Mouse (Mus musculus) kidney, adult 2 months (tissue): ENCODE data around the gene Gm815.

Source experiments
- CTCF ChIP-seq: fragments of 200-500 bp; conservative IDR thresholded peaks from 2 replicates; pipeline ENCODE4 v1.5.1; 2011; ENCODE audit warnings: low read depth, mild to moderate bottlenecking, control low read depth, low read length, moderate library complexity, mixed read lengths; ENCODE audit not compliant: insufficient read depth, insufficient read length
- POLR2A ChIP-seq: fragments of 200-500 bp; IDR thresholded peaks from one replicate; pipeline ENCODE4 v1.6.1; 2011; ENCODE audit warnings: low read depth, low read length, control low read depth

DNA sequence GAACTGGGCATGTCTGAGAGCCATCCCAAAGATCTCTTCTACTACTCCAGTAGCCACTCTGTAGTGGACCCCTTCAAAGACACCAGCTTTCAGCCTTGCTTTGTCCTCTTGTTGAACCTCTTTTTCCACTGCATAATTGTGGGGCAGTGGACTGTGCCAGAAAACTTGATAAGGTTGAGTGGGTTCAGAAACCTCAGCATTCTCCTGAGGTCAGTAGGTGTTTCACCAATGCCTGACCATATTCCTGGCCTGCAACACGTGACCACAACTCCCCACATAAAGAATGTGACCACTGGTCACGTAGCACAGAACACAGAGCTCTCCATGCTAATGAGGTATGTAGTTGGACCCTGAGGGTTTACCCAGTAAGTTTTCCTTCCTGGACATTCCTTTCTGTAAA, 48.5 kb downstream of the Gm815 start:
- TF ChIP-seq CTCF: no peak
- no peak for TF ChIP-seq POLR2A
